Mouse (Mus musculus): ENCODE measurements at regions not wholly inside any gene's neighbourhood (a gene's known extent, or its start where the extent isn't known, plus 50 kb on each side); places are given as distances from the start of the nearest gene placed in this dataset.

- Histone ChIP-seq H3K4me3 (no peak overlapping the region), H3K4me1 (no peaks in the 10 kb centered on the region), H3K27ac (no peak overlapping the region), H3K36me3 (ENCODE audit: poor library complexity, severe bottlenecking) (no peaks in the 10 kb centered on the region), H3K9me3 (replicated peaks) (no peaks in the 10 kb centered on the region), H3K9ac (no peak overlapping the region), H3K27me3 (no peaks in the 10 kb centered on the region), H3K4me2 (no peak overlapping the region)
- no peak for ATAC-seq
- WGBS: 90% methylated on average over 1 of the region's 1 CpGs
These were observed 111.5 kb upstream of the Aco1 start for GRCm38 (mm10) chr4:40031361-40031760.

DNA sequence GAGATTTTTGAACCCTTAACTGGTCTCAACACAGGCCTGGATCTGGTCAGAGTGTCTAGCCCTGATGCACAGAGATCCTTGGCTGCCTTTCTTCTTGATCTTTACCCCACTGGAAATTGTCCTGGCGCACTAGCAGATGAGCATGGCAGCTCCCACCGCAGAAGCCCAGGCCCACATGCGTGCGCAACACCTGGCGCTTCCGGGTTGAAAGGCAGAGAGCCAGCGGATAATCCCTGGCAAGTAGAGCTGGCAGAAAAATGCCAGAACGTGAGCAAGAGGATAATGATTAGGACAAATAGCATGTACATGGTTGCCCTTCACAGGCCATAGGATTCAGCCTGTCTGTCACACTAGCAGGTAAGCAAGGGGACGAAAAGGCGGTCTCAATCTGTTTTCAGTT lies 95.0 kb upstream of the Aco1 start:
- no peak overlapping the region for H3K9ac ChIP-seq
- no peaks in the 10 kb centered on the region for H3K36me3 ChIP-seq (ENCODE audit: poor library complexity, severe bottlenecking)
- 96% methylated on average over 10 of the region's 10 CpGs for WGBS
- no peak overlapping the region for H3K27ac ChIP-seq
- no peaks in the 10 kb centered on the region for H3K4me1 ChIP-seq
- H3K9me3 ChIP-seq (replicated peaks): no peaks in the 10 kb centered on the region
- no peaks in the 10 kb centered on the region for H3K27me3 ChIP-seq
- ATAC-seq: no peak
- H3K4me3 ChIP-seq: no peak overlapping the region
- no peak overlapping the region for H3K4me2 ChIP-seq

- 78% methylated on average over 6 of the region's 6 CpGs for WGBS
- no peak overlapping the region for H3K4me2 ChIP-seq
- H3K4me1 ChIP-seq: no peaks in the 10 kb centered on the region
- no peaks in the 10 kb centered on the region for H3K9me3 ChIP-seq (replicated peaks)
- no peaks in the 10 kb centered on the region for H3K27me3 ChIP-seq
- no peak overlapping the region for H3K4me3 ChIP-seq
- no peak overlapping the region for H3K9ac ChIP-seq
- H3K36me3 ChIP-seq (ENCODE audit: poor library complexity, severe bottlenecking): no peaks in the 10 kb centered on the region
- H3K27ac ChIP-seq: no peak overlapping the region
- no peak for ATAC-seq
These were observed 93.8 kb upstream of the Aco1 start for GRCm38 (mm10) chr4:40049086-40049485.

DNA sequence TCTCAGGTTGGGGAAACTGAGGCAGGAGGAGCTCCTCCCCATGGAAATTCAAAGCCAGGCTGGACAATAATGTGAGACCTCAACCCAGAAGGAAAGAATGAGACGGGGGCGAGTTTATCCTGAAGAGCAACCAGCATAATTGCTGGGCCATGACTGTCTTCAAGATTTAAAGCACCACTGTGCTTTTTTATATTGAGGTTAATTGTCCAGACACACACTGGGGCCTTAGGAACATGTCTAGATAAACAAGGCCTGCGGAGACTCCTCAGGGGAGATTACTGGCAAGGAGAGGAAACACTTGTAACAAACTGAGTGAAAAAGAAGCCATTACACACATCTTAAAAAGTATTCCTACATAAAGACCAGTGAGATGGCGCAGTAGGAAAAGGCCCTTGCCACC lies 91.0 kb upstream of the Aco1 start:
- 86% methylated on average over 4 of the region's 4 CpGs for WGBS
- Histone ChIP-seq H3K4me2 (no peak overlapping the region), H3K27me3 (no peaks in the 10 kb centered on the region), H3K9me3 (replicated peaks) (no peaks in the 10 kb centered on the region), H3K4me3 (no peak overlapping the region), H3K4me1 (no peaks in the 10 kb centered on the region), H3K9ac (no peak overlapping the region), H3K36me3 (ENCODE audit: poor library complexity, severe bottlenecking) (no peaks in the 10 kb centered on the region), H3K27ac (no peak overlapping the region)
- no peak for ATAC-seq

- WGBS: 89% methylated on average over 2 of the region's 2 CpGs
- ATAC-seq: no peak
- H3K36me3 ChIP-seq (ENCODE audit: poor library complexity, severe bottlenecking): no peaks in the 10 kb centered on the region
These were observed 89.5 kb upstream of the Aco1 start for GRCm38 (mm10) chr4:40053391-40053790.

GRCm38 (mm10) chr4:40063751-40064456 lies 79.0 kb upstream of the Aco1 start:
- no peaks in the 10 kb centered on the region for H3K36me3 ChIP-seq (ENCODE audit: poor library complexity, severe bottlenecking)
- ATAC-seq: peak; percentile 81
- H3K4me3 ChIP-seq: no peak overlapping the region
- H3K27ac ChIP-seq: peak overlapping the region; percentile 40
- no peaks in the 10 kb centered on the region for H3K27me3 ChIP-seq
- peaks cover 10% of the 10 kb centered on the region for H3K4me1 ChIP-seq
- no peak overlapping the region for H3K9ac ChIP-seq
- 72% methylated on average over 3 of the region's 3 CpGs for WGBS
- no peaks in the 10 kb centered on the region for H3K9me3 ChIP-seq (replicated peaks)
- no peak overlapping the region for H3K4me2 ChIP-seq

More at GRCm38 (mm10) chr4:40053391-40053790, 89.5 kb upstream of the Aco1 start:
- Histone ChIP-seq H3K27me3 (no peaks in the 10 kb centered on the region), H3K4me3 (no peak overlapping the region), H3K27ac (no peak overlapping the region), H3K4me2 (no peak overlapping the region), H3K9me3 (replicated peaks) (no peaks in the 10 kb centered on the region), H3K4me1 (no peaks in the 10 kb centered on the region), H3K9ac (no peak overlapping the region)

- H3K27ac ChIP-seq: peak overlapping the region; percentile 40; the same call in 1 of the 2 replicates
- peak; percentile 93 for ATAC-seq
- H3K27me3 ChIP-seq: no peaks in the 10 kb centered on the region
- no peaks in the 10 kb centered on the region for H3K9me3 ChIP-seq (replicated peaks)
- no peak overlapping the region for H3K4me2 ChIP-seq
- H3K36me3 ChIP-seq (ENCODE audit: poor library complexity, severe bottlenecking): no peaks in the 10 kb centered on the region
- peaks cover 10% of the 10 kb centered on the region for H3K4me1 ChIP-seq
- H3K4me3 ChIP-seq: no peak overlapping the region
- H3K9ac ChIP-seq: no peak overlapping the region
- 53% methylated on average over 9 of the region's 9 CpGs for WGBS
These were observed 78.4 kb upstream of the Aco1 start for GRCm38 (mm10) chr4:40064457-40064836.

- H3K9ac ChIP-seq: no peak overlapping the region
- no peaks in the 10 kb centered on the region for H3K9me3 ChIP-seq (replicated peaks)
- H3K36me3 ChIP-seq (ENCODE audit: poor library complexity, severe bottlenecking): no peaks in the 10 kb centered on the region
- no peak overlapping the region for H3K27ac ChIP-seq
- WGBS: 76% methylated on average over 4 of the region's 4 CpGs
- H3K27me3 ChIP-seq: no peaks in the 10 kb centered on the region
- H3K4me2 ChIP-seq: no peak overlapping the region
- ATAC-seq: no peak
- no peaks in the 10 kb centered on the region for H3K4me1 ChIP-seq
- H3K4me3 ChIP-seq: no peak overlapping the region
These were observed 71.8 kb upstream of the Aco1 start for GRCm38 (mm10) chr4:40070959-40071634.

GRCm38 (mm10) chr4:40081035-40081434 lies 61.8 kb upstream of the Aco1 start:
- H3K4me3 ChIP-seq: no peak overlapping the region
- no peaks in the 10 kb centered on the region for H3K9me3 ChIP-seq (replicated peaks)
- H3K4me1 ChIP-seq: no peaks in the 10 kb centered on the region
- no peaks in the 10 kb centered on the region for H3K36me3 ChIP-seq (ENCODE audit: poor library complexity, severe bottlenecking)
- H3K27me3 ChIP-seq: no peaks in the 10 kb centered on the region
- no peak overlapping the region for H3K4me2 ChIP-seq
- WGBS: 85% methylated on average over 3 of the region's 3 CpGs
- no peak overlapping the region for H3K27ac ChIP-seq
- no peak for ATAC-seq
- H3K9ac ChIP-seq: no peak overlapping the region

DNA sequence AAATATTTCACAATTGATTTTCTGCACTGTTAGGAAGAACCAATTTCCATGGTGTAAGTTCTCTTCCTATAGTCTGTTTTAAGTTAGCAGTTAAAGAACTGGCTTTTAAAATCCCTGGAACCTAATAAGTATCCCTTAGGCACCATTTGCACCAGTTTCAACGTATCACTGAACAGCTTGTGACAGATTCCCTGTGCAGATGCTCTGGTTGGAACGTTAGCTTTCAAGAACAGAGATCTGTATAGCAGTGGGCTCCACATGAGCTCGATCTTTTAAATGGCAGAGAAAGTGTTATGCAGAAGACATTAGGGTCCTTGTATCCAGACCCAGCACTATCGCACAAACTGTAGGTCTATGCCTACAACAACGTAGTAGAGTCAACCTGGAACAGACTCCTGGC lies 52.6 kb upstream of the Aco1 start:
- Histone ChIP-seq H3K4me1 (no peaks in the 10 kb centered on the region), H3K9me3 (replicated peaks) (no peaks in the 10 kb centered on the region), H3K36me3 (ENCODE audit: poor library complexity, severe bottlenecking) (no peaks in the 10 kb centered on the region), H3K27me3 (no peaks in the 10 kb centered on the region), H3K4me2 (no peak overlapping the region), H3K27ac (no peak overlapping the region), H3K4me3 (no peak overlapping the region), H3K9ac (no peak overlapping the region)
- 68% methylated on average over 5 of the region's 5 CpGs for WGBS
- ATAC-seq: no peak
